Mouse (Mus musculus) brown adipose tissue, adult 24 weeks (tissue): ENCODE measurements around the gene Smarcad1. TPM values are rescaled to one million over a fixed set of nuclear protein-coding genes. Genes with fewer than 3 reads are reported as not detected.

ENCODE experiments used
- H3K27ac ChIP-seq: fragments of 200-500 bp; replicated peaks from 2 replicates; pipeline ENCODE4 v1.5.1; 2012; ENCODE audit warnings: low read depth, mild to moderate bottlenecking, low read length
- H3K4me1 ChIP-seq: fragments of 200-500 bp; 2 replicates; pipeline ENCODE4 v1.6.1; 2012; ENCODE audit warnings: low read length, mixed read lengths; ENCODE audit not compliant: control insufficient read depth, insufficient read depth, insufficient read length
- H3K4me3 ChIP-seq: fragments of 200-500 bp; 2 replicates; pipeline ENCODE4 v1.5.1; 2012; ENCODE audit warnings: low read depth, mild to moderate bottlenecking, low read length, moderate library complexity; ENCODE audit not compliant: insufficient read depth
- polyA plus RNA-seq: library from polyadenylated mRNA; stranded (reverse); fragments of >200 nt; gene quantifications from 2 replicates; pipeline ENCODE4 v1.2.4, GENCODE M21; 2012; ENCODE audit not compliant: missing spikeins, insufficient read depth, insufficient read length

The Smarcad1 gene
- polyA plus RNA-seq, 1 experiment: 10.2 TPM

DNA sequence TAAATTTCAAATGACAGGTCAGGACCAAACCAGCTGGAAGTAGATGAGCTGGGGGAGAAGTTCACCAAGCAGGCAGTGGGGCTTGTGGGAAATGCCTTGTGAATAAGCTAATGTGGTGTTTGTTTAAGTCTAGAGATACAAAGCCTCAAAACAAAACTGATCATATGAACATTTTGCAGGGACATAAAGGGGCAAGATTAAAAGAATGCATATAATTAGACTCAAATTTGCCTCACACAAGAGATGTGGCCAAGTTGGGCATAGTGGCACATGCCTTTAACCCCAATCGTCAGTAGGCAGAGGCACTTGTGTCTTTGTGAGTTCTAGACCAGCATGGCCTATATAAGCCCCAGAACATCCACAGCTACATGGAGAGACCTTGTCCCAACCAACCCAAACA, 99.9 kb downstream of the Smarcad1 start:
- H3K27ac ChIP-seq: no peak overlapping the region
- H3K4me3 ChIP-seq: no peak overlapping the region
- H3K4me1 ChIP-seq: no peaks in the 10 kb centered on the region

DNA sequence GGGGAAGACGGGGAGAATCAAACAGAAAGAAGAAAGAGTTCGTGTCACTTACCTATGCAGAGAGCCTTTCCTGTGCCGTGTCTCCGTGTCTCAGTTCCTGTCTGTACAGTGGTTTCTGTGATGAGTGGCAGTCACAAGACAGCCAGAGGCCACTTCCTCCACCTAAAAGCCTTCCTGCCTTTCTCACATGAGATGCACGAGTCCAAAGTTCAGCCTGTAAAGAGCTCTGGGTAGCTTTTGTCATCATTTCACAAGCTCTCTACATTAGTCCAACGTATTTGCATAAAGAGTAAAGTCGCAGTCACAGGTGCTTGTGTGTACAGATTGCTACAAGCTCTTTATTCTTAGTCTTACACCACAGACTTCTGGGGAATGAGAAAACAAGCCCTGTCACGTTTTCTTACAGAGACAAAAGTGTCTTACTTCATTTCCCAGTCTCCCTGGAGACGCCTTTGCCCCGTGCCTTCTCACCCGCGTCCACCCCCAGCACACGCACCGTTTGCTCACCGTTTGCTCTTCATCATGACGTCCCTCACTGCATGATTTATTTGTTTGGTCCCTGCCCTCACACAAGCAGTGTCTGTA, 102.3 kb downstream of the Smarcad1 start, which contains the start of gene Hpgds:
TSS of gene Hpgds (minus strand) at position 288 of the 585 bp plus-strand sequence.
- Histone ChIP-seq H3K4me1 (no peaks in the 10 kb centered on the region), H3K27ac (peak within 1 kb of the TSS; percentile 70), H3K4me3 (peak within 1 kb of the TSS; percentile 41)

- H3K4me1 ChIP-seq: no peaks in the 10 kb centered on the region
- no peak overlapping the region for H3K27ac ChIP-seq
- no peak overlapping the region for H3K4me3 ChIP-seq
Observed at GRCm38 (mm10) chr6:65146363-65146762, 104.0 kb downstream of the Smarcad1 start.

GRCm38 (mm10) chr6:65150703-65151102, 108.3 kb downstream of the Smarcad1 start:
- Histone ChIP-seq H3K27ac (no peak overlapping the region), H3K4me1 (no peaks in the 10 kb centered on the region), H3K4me3 (no peak overlapping the region)

GRCm38 (mm10) chr6:65153570-65153969, 111.2 kb downstream of the Smarcad1 start:
- H3K4me3 ChIP-seq: no peak overlapping the region
- no peaks in the 10 kb centered on the region for H3K4me1 ChIP-seq
- no peak overlapping the region for H3K27ac ChIP-seq

DNA sequence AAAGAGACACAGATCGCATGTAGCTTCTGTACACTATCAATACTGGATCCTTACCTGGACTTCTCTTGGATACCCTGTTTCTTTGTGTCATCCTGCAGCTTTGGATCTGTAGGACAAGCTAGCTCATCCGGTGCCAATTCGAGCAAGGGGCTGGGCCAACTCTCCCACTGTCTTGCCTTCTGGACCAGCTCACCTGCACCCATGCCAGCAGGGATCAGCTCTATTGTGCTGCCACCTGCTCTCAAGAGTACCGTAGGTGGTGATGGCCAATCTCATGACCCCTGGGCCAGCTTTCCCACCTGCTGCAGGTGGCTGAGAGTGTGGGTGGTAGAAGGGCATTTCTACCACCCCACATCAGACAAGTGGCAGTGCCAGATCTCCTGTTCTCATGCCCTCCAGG, 114.7 kb downstream of the Smarcad1 start:
- Histone ChIP-seq H3K27ac (no peak overlapping the region), H3K4me3 (no peak overlapping the region), H3K4me1 (no peaks in the 10 kb centered on the region)

GRCm38 (mm10) chr6:65159381-65159942, 117.1 kb downstream of the Smarcad1 start:
- no peak overlapping the region for H3K4me3 ChIP-seq
- H3K4me1 ChIP-seq: no peaks in the 10 kb centered on the region
- no peak overlapping the region for H3K27ac ChIP-seq

DNA sequence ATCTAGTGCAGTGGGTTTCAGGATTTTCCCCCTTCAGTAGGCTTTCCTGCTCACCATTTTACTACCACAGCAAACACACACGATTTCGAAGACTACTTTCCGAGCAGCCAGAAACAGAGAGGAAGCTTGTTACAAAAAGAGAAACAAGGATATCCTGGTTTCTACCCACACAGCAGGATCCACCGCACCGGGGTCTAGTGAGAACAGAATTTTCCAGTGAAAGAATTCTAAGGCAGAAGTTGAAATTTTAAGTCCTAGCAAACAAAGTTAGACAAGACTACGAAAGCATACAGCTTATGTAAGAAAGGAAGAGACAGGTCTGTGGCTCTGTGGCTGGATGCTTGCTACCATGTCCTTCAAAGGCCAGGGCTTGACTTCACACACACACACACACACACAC, 121.8 kb downstream of the Smarcad1 start:
- H3K27ac ChIP-seq: peak overlapping the region; percentile 50; the same call in 1 of the 2 replicates
- H3K4me1 ChIP-seq: no peaks in the 10 kb centered on the region
- H3K4me3 ChIP-seq: no peak overlapping the region

- Histone ChIP-seq H3K4me3 (no peak overlapping the region), H3K4me1 (no peaks in the 10 kb centered on the region), H3K27ac (peak overlapping the region; percentile 49)
Observed at GRCm38 (mm10) chr6:65164977-65165376, 122.6 kb downstream of the Smarcad1 start.

Other genes starting within 250 kb of the Smarcad1 start
- 1.3 and 2.0 TPM in 2 replicates for gene Hpgds, start 102.3 kb downstream of the Smarcad1 start, polyA plus RNA-seq